Mouse (Mus musculus): ENCODE measurements at regions not wholly inside any gene's neighbourhood (a gene's known extent, or its start where the extent isn't known, plus 50 kb on each side); places are given as distances from the start of the nearest gene placed in this dataset.

DNA sequence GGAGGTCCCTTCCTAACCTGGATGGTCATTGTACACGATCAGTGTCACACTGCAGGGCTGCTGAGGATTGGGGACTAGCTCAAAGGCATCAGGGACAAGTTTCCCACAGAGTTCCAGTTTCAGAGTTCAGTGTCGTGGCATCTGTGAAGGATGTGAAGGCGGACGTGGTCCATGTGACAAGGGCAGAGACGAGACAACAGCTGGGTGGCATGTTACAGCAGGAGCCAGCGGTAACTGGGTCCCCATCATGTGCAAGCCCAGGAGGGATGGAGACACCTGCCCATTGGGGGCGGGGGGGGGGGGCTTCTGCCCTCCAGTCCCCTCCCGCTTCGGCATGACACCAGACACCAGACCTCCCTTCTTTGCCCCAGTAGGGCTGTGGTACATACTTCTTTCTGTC is 241.6 kb downstream of the Opa1 start:
- TF ChIP-seq CTCF (conservative IDR thresholded peaks at IDR 0.05; ENCODE audit: insufficient read depth, insufficient read length, low read depth, low read length), result no peak
- TF ChIP-seq POLR2A (IDR thresholded peaks at IDR 0.05; ENCODE audit: low read depth, low read length), result no peak

Data from kidney, adult 2 months (tissue).